Mouse (Mus musculus) limb, embryonic 14.5 days (tissue): ENCODE measurements around the gene Tfg. TPM values are rescaled to one million over a fixed set of nuclear protein-coding genes. Genes with fewer than 3 reads are reported as not detected.
A peak's percentile ranks its signal among the peaks of the same experiment; 100 is the strongest.

Experiments used
- ATAC-seq: fragments of 200-750 bp; cut with Nextera tagmentation; 2 replicates; pipeline ENCODE4 v1.8.0; 2017; ENCODE audit warnings: low read depth, moderate number of reproducible peaks, moderate TSS enrichment; ENCODE audit not compliant: low FRiP score
- DNase-seq: peaks from one replicate; pipeline ENCODE4 v3.0.0-alpha.2; 2015; ENCODE audit warnings: low spot score
- H3K27ac ChIP-seq: fragments of 300-500 bp; sonication (generic); replicated peaks from 2 replicates; pipeline ENCODE4 v1.5.1; 2014; ENCODE audit warnings: low read depth, mild to moderate bottlenecking, low read length, moderate library complexity, mixed read lengths
- H3K27me3 ChIP-seq: fragments of 300-500 bp; sonication (generic); 2 replicates; pipeline ENCODE4 v1.6.1; 2014; ENCODE audit warnings: low read length, mixed read lengths; ENCODE audit not compliant: control insufficient read depth, insufficient read depth
- H3K36me3 ChIP-seq: fragments of 300-500 bp; sonication (generic); 2 replicates; pipeline ENCODE4 v1.6.1; 2014; ENCODE audit warnings: mild to moderate bottlenecking, low read length, moderate library complexity, mixed read lengths; ENCODE audit not compliant: control insufficient read depth, insufficient read depth
- H3K4me1 ChIP-seq: fragments of 300-500 bp; sonication (generic); 2 replicates; pipeline ENCODE4 v1.6.1; 2014; ENCODE audit warnings: antibody characterized with exemption, low read length, mixed read lengths; ENCODE audit not compliant: control insufficient read depth, insufficient read depth
- H3K4me2 ChIP-seq: fragments of 300-500 bp; sonication (generic); replicated peaks from 2 replicates; pipeline ENCODE4 v1.6.1; 2014; ENCODE audit warnings: low read depth, mild to moderate bottlenecking, low read length, moderate library complexity; ENCODE audit not compliant: severe bottlenecking
- H3K4me3 ChIP-seq: fragments of 300-500 bp; sonication (generic); replicated peaks from 2 replicates; pipeline ENCODE4 v1.5.1; 2014; ENCODE audit warnings: low read length
- H3K9ac ChIP-seq: fragments of 300-500 bp; sonication (generic); 2 replicates; pipeline ENCODE4 v1.6.1; 2014; ENCODE audit warnings: mild to moderate bottlenecking, low read depth, low read length, moderate library complexity; ENCODE audit not compliant: severe bottlenecking
- H3K9me3 ChIP-seq: fragments of 300-500 bp; sonication (generic); 2 replicates; pipeline ENCODE4 v1.6.1; 2016; ENCODE audit warnings: low read length; ENCODE audit not compliant: control insufficient read depth
- POLR2A ChIP-seq: fragments of 200-500 bp; IDR thresholded peaks from 2 replicates; pipeline ENCODE4 v1.8.0; 2012; ENCODE audit warnings: inconsistent platforms, mild to moderate bottlenecking, moderate library complexity, borderline replicate concordance; ENCODE audit not compliant: insufficient read depth, insufficient read length; ENCODE audit errors: extremely low read depth
- WGBS: fragments of 180-500 bp; shearing (Covaris S2); extraction: QIAGEN DNeasy Blood & Tissue Kit; methylation state at CpG from one replicate; pipeline ENCODE4 v1.1.7; 2014; 5-methylcytosine and 5-hydroxymethylcytosine counted together
- polyA plus RNA-seq, 2 experiments: library from polyadenylated mRNA; depleted of rRNA in 1 of 2; stranded (reverse) in 1 of 2; unstranded in 1 of 2; fragments of >200 nt; fragmentation: Nextera tagmentation in 1 of 2; extraction: Ambion mirVana in 1 of 2; gene quantifications; 2 replicates each; pipeline versions ENCODE4 v1.2.1 to v1.2.3; 2012 to 2014

Gene Tfg
- polyA plus RNA-seq, 2 experiments = 116 to 154 TPM

GRCm38 (mm10) chr16:56645251-56645650, 72.0 kb downstream of the Tfg start:
- no peaks in the 10 kb centered on the region for H3K9me3 ChIP-seq
- H3K4me2 ChIP-seq = no peak overlapping the region
- H3K27me3 ChIP-seq = no peaks in the 10 kb centered on the region
- no peak overlapping the region for H3K27ac ChIP-seq
- no peak overlapping the region for H3K4me3 ChIP-seq
- no peak for TF ChIP-seq POLR2A
- H3K36me3 ChIP-seq = no peaks in the 10 kb centered on the region
- WGBS = 8% methylated on average over 2 of the region's 2 CpGs
- no peak for ATAC-seq
- H3K4me1 ChIP-seq = no peaks in the 10 kb centered on the region; the same call in 1 of the 2 replicates
- peak; percentile 51 for DNase-seq
- no peak overlapping the region for H3K9ac ChIP-seq

Other genes with a start within 250 kb of the Tfg start
- 29.6 and 35.3 TPM in 2 replicates for gene Abi3bp, start 239.6 kb downstream of the Tfg start, polyA plus RNA-seq (2012; rRNA removed)
- gene Abi3bp, start 239.6 kb downstream of the Tfg start, polyA plus RNA-seq (2014; fragmentation: Nextera tagmentation; extraction: Ambion mirVana) = 22.8 and 27.1 TPM in 2 replicates
- gene Adgrg7, start 78.4 kb upstream of the Tfg start, polyA plus RNA-seq (2012; rRNA removed) = 0.03 and 0.09 TPM in 2 replicates
- not detected in 2 replicates for gene Adgrg7, start 78.4 kb upstream of the Tfg start, polyA plus RNA-seq (2014; fragmentation: Nextera tagmentation; extraction: Ambion mirVana)
- 36.4 and 40.5 TPM in 2 replicates for gene Tmem45a, start 168.7 kb upstream of the Tfg start, polyA plus RNA-seq (2012; rRNA removed)
- 80.3 and 99.4 TPM in 2 replicates for gene Tmem45a, start 168.7 kb upstream of the Tfg start, polyA plus RNA-seq (2014; fragmentation: Nextera tagmentation; extraction: Ambion mirVana)
- gene Lnp1, start 210.6 kb upstream of the Tfg start, polyA plus RNA-seq (2012; rRNA removed) = 0.10 TPM in 1 of 2 replicates, not detected in the other
- not detected in 2 replicates for gene Lnp1, start 210.6 kb upstream of the Tfg start, polyA plus RNA-seq (2014; fragmentation: Nextera tagmentation; extraction: Ambion mirVana)